Mouse (Mus musculus) spleen, adult 2 months (tissue): ENCODE results near the gene Dbx1. TPM values are rescaled to one million over a fixed set of nuclear protein-coding genes. Genes with fewer than 3 reads are reported as not detected.

Source experiments
- DNase-seq, 2 experiments: peaks; one replicate each; pipeline versions ENCODE4 v3.0.0 to v3.0.0-alpha.2; 2012 to 2021; ENCODE audit warnings: low spot score in 2 of 2, low read depth in 1 of 2
- H3K27ac ChIP-seq: fragments of 200-500 bp; 2 replicates; pipeline ENCODE4 v1.5.1; 2012; ENCODE audit warnings: low read length, inconsistent platforms; ENCODE audit not compliant: insufficient read depth
- H3K27me3 ChIP-seq: fragments of 200-500 bp; 2 replicates; pipeline ENCODE4 v1.6.1; 2012; ENCODE audit warnings: mild to moderate bottlenecking, moderate library complexity, low read length, inconsistent platforms; ENCODE audit not compliant: control insufficient read depth, insufficient read depth
- H3K36me3 ChIP-seq: fragments of 200-500 bp; 2 replicates; pipeline ENCODE4 v1.6.1; 2012; ENCODE audit warnings: mild to moderate bottlenecking, low read length, inconsistent platforms; ENCODE audit not compliant: control insufficient read depth, insufficient read depth
- H3K4me1 ChIP-seq: fragments of 200-500 bp; 2 replicates; pipeline ENCODE4 v1.6.1; 2011; ENCODE audit warnings: inconsistent platforms; ENCODE audit not compliant: control insufficient read depth, insufficient read depth, insufficient read length
- H3K4me3 ChIP-seq: fragments of 200-500 bp; 2 replicates; pipeline ENCODE4 v1.5.1; 2011; ENCODE audit warnings: mild to moderate bottlenecking, inconsistent platforms; ENCODE audit not compliant: insufficient read depth, insufficient read length; ENCODE audit errors: extremely low read depth
- CTCF ChIP-seq: fragments of 200-500 bp; IDR thresholded peaks from 2 replicates; pipeline ENCODE4 v1.5.1; 2011; ENCODE audit warnings: mild to moderate bottlenecking, inconsistent platforms; ENCODE audit not compliant: insufficient read depth, insufficient read length, insufficient replicate concordance; ENCODE audit errors: extremely low read depth
- POLR2A ChIP-seq: fragments of 200-500 bp; IDR thresholded peaks from 2 replicates; pipeline ENCODE4 v1.6.1; 2011; ENCODE audit warnings: low read depth, low read length, inconsistent platforms
- WGBS: fragments of 180-500 bp; shearing (Covaris S2); methylation state at CpG from one replicate; pipeline ENCODE4 v1.1.7; 2018; 5-methylcytosine and 5-hydroxymethylcytosine counted together
- polyA plus RNA-seq: library from polyadenylated mRNA; depleted of rRNA; stranded (reverse); fragments of >200 nt; gene quantifications from 2 replicates; pipeline ENCODE4 v1.2.3, GENCODE M21; 2012

The Dbx1 gene
- polyA plus RNA-seq, 1 experiment = not detected

- Histone ChIP-seq H3K27ac (no peak overlapping the region), H3K4me3 (no peak overlapping the region), H3K27me3 (peaks cover 23% of the 10 kb centered on the region), H3K36me3 (no peaks in the 10 kb centered on the region), H3K4me1 (peaks cover 14% of the 10 kb centered on the region)
- no peak for DNase-seq
- WGBS = 17% methylated on average over 24 of the region's 24 CpGs
- TF ChIP-seq POLR2A (no peak), CTCF (no peak)
Measured at GRCm38 (mm10) chr7:49632391-49632790, 4.3 kb downstream of the Dbx1 start.

- 41% methylated on average over 9 of the region's 9 CpGs for WGBS
- H3K27me3 ChIP-seq = peaks cover 21% of the 10 kb centered on the region
- H3K4me1 ChIP-seq = peaks cover 14% of the 10 kb centered on the region
- no peak overlapping the region for H3K4me3 ChIP-seq
- DNase-seq = no peak
- no peak overlapping the region for H3K27ac ChIP-seq
- no peak for TF ChIP-seq POLR2A
- no peak for TF ChIP-seq CTCF
- H3K36me3 ChIP-seq = no peaks in the 10 kb centered on the region
Measured at GRCm38 (mm10) chr7:49631885-49632284, 4.8 kb downstream of the Dbx1 start.

- no peaks in the 10 kb centered on the region for H3K4me1 ChIP-seq
- 79% methylated on average over 1 of the region's 1 CpGs for WGBS
- TF ChIP-seq CTCF = no peak
- no peak for TF ChIP-seq POLR2A
- no peaks in the 10 kb centered on the region for H3K36me3 ChIP-seq
- no peaks in the 10 kb centered on the region for H3K27me3 ChIP-seq
- H3K27ac ChIP-seq = no peak overlapping the region
- no peak overlapping the region for H3K4me3 ChIP-seq
- DNase-seq = no peak
Measured at GRCm38 (mm10) chr7:49620160-49620559, 16.5 kb downstream of the Dbx1 start.

GRCm38 (mm10) chr7:49617087-49617486 lies 19.6 kb downstream of the Dbx1 start:
- Histone ChIP-seq H3K27me3 (no peaks in the 10 kb centered on the region), H3K4me1 (no peaks in the 10 kb centered on the region), H3K36me3 (no peaks in the 10 kb centered on the region), H3K4me3 (no peak overlapping the region), H3K27ac (no peak overlapping the region)
- WGBS = 90% methylated on average over 4 of the region's 4 CpGs
- TF ChIP-seq POLR2A = no peak
- DNase-seq = no peak

GRCm38 (mm10) chr7:49616258-49616735 lies 20.4 kb downstream of the Dbx1 start:
- WGBS = 6% methylated on average over 6 of the region's 7 CpGs
- DNase-seq = peak in 1 of 2 experiments; percentile 45
- no peaks in the 10 kb centered on the region for H3K27me3 ChIP-seq
- no peaks in the 10 kb centered on the region for H3K36me3 ChIP-seq
- H3K4me1 ChIP-seq = no peaks in the 10 kb centered on the region
- H3K4me3 ChIP-seq = no peak overlapping the region
- TF ChIP-seq CTCF (peak; percentile 75; the same call in 1 of the 2 replicates), POLR2A (no peak)
- no peak overlapping the region for H3K27ac ChIP-seq

GRCm38 (mm10) chr7:49604965-49605795 lies 31.5 kb downstream of the Dbx1 start:
- Histone ChIP-seq H3K27ac (no peak overlapping the region), H3K4me1 (peaks cover 10% of the 10 kb centered on the region; the same call in 1 of the 2 replicates), H3K27me3 (no peaks in the 10 kb centered on the region), H3K36me3 (no peaks in the 10 kb centered on the region), H3K4me3 (no peak overlapping the region)
- TF ChIP-seq POLR2A (no peak), CTCF (no peak)
- WGBS = 74% methylated on average over 15 of the region's 15 CpGs
- DNase-seq = no peak

GRCm38 (mm10) chr7:49604244-49604643 lies 32.4 kb downstream of the Dbx1 start:
- Histone ChIP-seq H3K27ac (no peak overlapping the region), H3K27me3 (no peaks in the 10 kb centered on the region), H3K4me1 (peaks cover 10% of the 10 kb centered on the region; the same call in 1 of the 2 replicates), H3K36me3 (no peaks in the 10 kb centered on the region), H3K4me3 (no peak overlapping the region)
- WGBS = 90% methylated on average over 14 of the region's 14 CpGs
- DNase-seq = no peak
- TF ChIP-seq POLR2A (no peak), CTCF (no peak)
